Mouse (Mus musculus): ENCODE results near the gene Nphp1. TPM values are rescaled to one million over a fixed set of nuclear protein-coding genes. Genes with fewer than 3 reads are reported as not detected.

Nphp1 gene
- total and polyA plus RNA-seq, 3 experiments: 19.1 to 63.6 (median 37.1) TPM

DNA sequence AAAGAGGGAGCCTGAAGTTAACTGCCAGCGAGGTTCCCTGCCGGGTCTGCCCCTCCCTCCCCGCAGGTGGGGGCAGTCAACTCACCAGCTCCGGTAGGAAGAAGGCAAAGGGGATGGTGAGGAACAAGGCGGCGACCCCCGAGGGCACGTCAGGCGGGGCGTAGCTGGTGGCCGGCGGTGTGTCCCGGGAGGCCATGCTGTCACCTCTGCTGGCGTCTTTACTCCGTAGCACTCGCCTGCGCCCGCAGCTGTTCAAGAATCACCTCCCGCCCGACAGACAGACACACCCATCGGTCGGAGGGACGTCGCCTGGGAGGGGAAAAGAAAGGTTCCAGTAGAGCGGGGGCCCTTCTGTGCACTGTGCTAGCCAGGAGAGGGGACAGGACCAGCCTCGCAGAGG is 59.0 kb downstream of the Nphp1 start, which contains the start of gene Mall:
TSS of gene Mall (minus strand) at position 262 of the 400 bp plus-strand sequence.
- H3K4me3 ChIP-seq (ENCODE audit: control insufficient read depth in 1 of 2, insufficient read depth in 1 of 2, low read depth in 2 of 2, low read length in 2 of 2): no peak within 1 kb of the TSS
- no peak for TF ChIP-seq KAT2A (conservative IDR thresholded peaks at IDR 0.05; ENCODE audit: low read depth, low read length)
- TF ChIP-seq POLR2AphosphoS5 (IDR thresholded peaks at IDR 0.05; ENCODE audit: borderline replicate concordance, low read depth, low read length): no peak
- H3K27ac ChIP-seq (ENCODE audit: control insufficient read depth, low read depth, low read length): no peak within 1 kb of the TSS

DNA sequence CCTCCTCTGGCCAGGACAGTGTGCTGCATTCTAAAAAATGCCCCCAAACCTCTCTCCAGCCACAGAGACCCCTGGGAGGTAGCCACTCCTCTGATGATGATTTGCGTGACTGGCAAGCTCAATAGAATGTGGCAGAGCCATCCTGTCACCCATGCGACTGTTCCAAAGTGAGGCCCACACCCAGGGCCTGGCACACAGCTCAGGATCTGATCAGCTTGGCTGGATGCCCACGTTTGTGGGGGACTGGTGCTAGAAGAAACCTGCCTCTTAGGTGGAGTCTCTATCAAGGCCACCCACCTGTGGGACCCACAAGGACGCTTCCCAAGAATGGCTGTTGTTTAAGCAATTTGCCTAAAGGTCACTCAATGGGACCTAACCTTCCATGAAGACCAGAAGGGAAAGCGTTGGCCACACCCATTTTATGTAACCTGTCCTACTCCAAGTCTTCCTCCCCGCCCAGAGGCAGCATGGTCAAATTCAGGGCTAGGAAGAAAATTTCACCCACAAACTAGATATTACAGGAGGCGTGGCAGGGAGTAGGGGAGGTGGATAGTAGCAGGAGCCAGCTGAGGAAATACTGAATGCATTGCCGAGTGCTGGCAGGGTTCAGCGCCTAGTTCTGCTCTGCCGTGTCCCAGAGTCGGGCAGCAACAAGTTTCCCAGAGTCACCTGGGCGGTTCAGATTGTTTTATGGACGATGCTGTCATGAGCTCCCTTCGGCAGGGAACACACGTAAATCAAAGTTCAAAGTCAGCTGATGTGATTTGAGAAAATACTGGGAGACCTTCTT is 59.8 kb downstream of the Nphp1 start:
- no peak overlapping the region for H3K4me3 ChIP-seq (ENCODE audit: control insufficient read depth in 1 of 2, insufficient read depth in 1 of 2, low read depth in 2 of 2, low read length in 2 of 2)
- H3K27me3 ChIP-seq (ENCODE audit: control insufficient read depth in 1 of 2, insufficient read depth in 2 of 2, low read length in 2 of 2): peaks cover 0 to 1% of the 10 kb centered on the region in 2 experiments; a peak in 3 of 4 replicates
- TF ChIP-seq ZMIZ1 (IDR thresholded peaks at IDR 0.05; ENCODE audit: low read depth, low read length) (no peak), POLR2AphosphoS5 (IDR thresholded peaks at IDR 0.05; ENCODE audit: borderline replicate concordance, low read depth, low read length) (no peak), GABPA (IDR thresholded peaks at IDR 0.05; ENCODE audit: low read depth, low read length) (no peak), USF2 (IDR thresholded peaks at IDR 0.05; ENCODE audit: borderline replicate concordance in 1 of 2, insufficient read depth in 1 of 2, low read depth in 1 of 2, low read length in 2 of 2) (no peak), GATA1 (IDR thresholded peaks at IDR 0.05; ENCODE audit: low read depth, low read length) (no peak), POLR2A (IDR thresholded peaks at IDR 0.05; ENCODE audit: control insufficient read depth in 1 of 2, insufficient read depth in 1 of 2, low read depth in 1 of 2, low read length in 2 of 2, poor library complexity in 1 of 2) (no peak), TCF12 (IDR thresholded peaks at IDR 0.05; ENCODE audit: low read depth, low read length) (no peak), CTCF (IDR thresholded peaks at IDR 0.05 in 2 of 3, conservative IDR thresholded peaks at IDR 0.05 in 1 of 3; ENCODE audit: control insufficient read depth in 1 of 3, insufficient read depth in 1 of 3, low read depth in 2 of 3, low read length in 3 of 3, poor library complexity in 1 of 3, severe bottlenecking in 1 of 3) (no peak), ETS1 (IDR thresholded peaks at IDR 0.05; ENCODE audit: low read depth, low read length) (no peak), MAZ (IDR thresholded peaks at IDR 0.05; ENCODE audit: low read depth, low read length) (no peak), SIN3A (IDR thresholded peaks at IDR 0.05; ENCODE audit: low read length) (no peak)

More for the DNA sequence above, 59.0 kb downstream of the Nphp1 start, which contains the start of gene Mall:
- H3K36me3 ChIP-seq (ENCODE audit: control insufficient read depth in 1 of 2, insufficient read depth in 2 of 2, low read length in 2 of 2): no peaks in the 10 kb centered on the region
- H3K9me3 ChIP-seq (replicated peaks; ENCODE audit: insufficient read depth, low read length): no peaks in the 10 kb centered on the region
- H3K9ac ChIP-seq (ENCODE audit: control insufficient read depth, low read depth, low read length, poor library complexity, severe bottlenecking): no peak within 1 kb of the TSS
- H3K4me1 ChIP-seq (ENCODE audit: control insufficient read depth in 1 of 2, insufficient read depth in 2 of 2, low read length in 2 of 2): no peaks in the 10 kb centered on the region
- peaks cover 0 to 1% of the 10 kb centered on the region in 2 experiments; a peak in 3 of 4 replicates for H3K27me3 ChIP-seq (ENCODE audit: control insufficient read depth in 1 of 2, insufficient read depth in 2 of 2, low read length in 2 of 2)
- no peaks in the 10 kb centered on the region for H3K79me2 ChIP-seq (ENCODE audit: control insufficient read depth, insufficient read depth, low read length, poor library complexity)
- no peak for DNase-seq (ENCODE audit: low read depth, low spot score)

DNA sequence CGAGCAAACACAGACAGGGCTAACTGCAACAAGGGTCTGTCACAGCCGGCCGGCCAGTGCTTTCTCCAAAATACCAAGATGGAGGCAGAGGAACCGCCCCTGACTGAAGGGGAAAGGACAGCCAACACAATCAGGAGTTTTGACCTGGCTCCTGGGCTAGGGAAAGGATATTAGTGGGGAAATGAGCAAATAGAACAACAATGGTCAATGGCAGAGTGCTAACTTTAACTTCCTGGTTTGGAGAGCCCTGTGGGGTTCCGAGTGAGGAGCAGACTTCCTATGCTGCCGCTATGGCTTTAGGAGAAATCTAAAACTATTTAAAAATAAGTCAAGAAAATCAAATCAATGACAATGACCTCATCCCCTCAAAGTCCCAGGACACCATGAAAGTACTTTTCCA is 60.6 kb downstream of the Nphp1 start:
- Histone ChIP-seq H3K9me3 (replicated peaks; ENCODE audit: insufficient read depth, low read length) (no peaks in the 10 kb centered on the region), H3K4me3 (ENCODE audit: control insufficient read depth in 1 of 2, insufficient read depth in 1 of 2, low read depth in 2 of 2, low read length in 2 of 2) (no peak overlapping the region), H3K4me1 (ENCODE audit: control insufficient read depth in 1 of 2, insufficient read depth in 2 of 2, low read length in 2 of 2) (no peaks in the 10 kb centered on the region), H3K36me3 (ENCODE audit: control insufficient read depth in 1 of 2, insufficient read depth in 2 of 2, low read length in 2 of 2) (no peaks in the 10 kb centered on the region), H3K27me3 (ENCODE audit: control insufficient read depth in 1 of 2, insufficient read depth in 2 of 2, low read length in 2 of 2) (peaks cover 0 to 1% of the 10 kb centered on the region in 2 experiments; a peak in 3 of 4 replicates), H3K27ac (ENCODE audit: control insufficient read depth, low read depth, low read length) (no peak overlapping the region), H3K79me2 (ENCODE audit: control insufficient read depth, insufficient read depth, low read length, poor library complexity) (no peaks in the 10 kb centered on the region), H3K9ac (ENCODE audit: control insufficient read depth, low read depth, low read length, poor library complexity, severe bottlenecking) (no peak overlapping the region)
- no peak for TF ChIP-seq RAD21 (IDR thresholded peaks at IDR 0.05; ENCODE audit: low read depth, low read length)
- DNase-seq (ENCODE audit: low read depth, low spot score): no peak

More for the DNA sequence above, 59.8 kb downstream of the Nphp1 start:
- H3K9ac ChIP-seq (ENCODE audit: control insufficient read depth, low read depth, low read length, poor library complexity, severe bottlenecking): no peak overlapping the region
- no peaks in the 10 kb centered on the region for H3K79me2 ChIP-seq (ENCODE audit: control insufficient read depth, insufficient read depth, low read length, poor library complexity)
- no peak overlapping the region for H3K27ac ChIP-seq (ENCODE audit: control insufficient read depth, low read depth, low read length)
- no peak for DNase-seq (ENCODE audit: low read depth, low spot score)
- no peaks in the 10 kb centered on the region for H3K9me3 ChIP-seq (replicated peaks; ENCODE audit: insufficient read depth, low read length)
- no peaks in the 10 kb centered on the region for H3K4me1 ChIP-seq (ENCODE audit: control insufficient read depth in 1 of 2, insufficient read depth in 2 of 2, low read length in 2 of 2)
- no peaks in the 10 kb centered on the region for H3K36me3 ChIP-seq (ENCODE audit: control insufficient read depth in 1 of 2, insufficient read depth in 2 of 2, low read length in 2 of 2)

Data from MEL (cell line).